Mouse (Mus musculus): ENCODE measurements around the gene H2-M10.5. TPM values are rescaled to one million over a fixed set of nuclear protein-coding genes. Genes with fewer than 3 reads are reported as not detected.
"Not testable (repeated sequence)": the region's sequence is repeated elsewhere in the genome, so short reads cannot be mapped to it uniquely, and the experiment has no call there.

H2-M10.5 gene
- polyA plus RNA-seq (2016; fragmentation: Nextera tagmentation; extraction: Ambion mirVana): not detected in 2 replicates

DNA sequence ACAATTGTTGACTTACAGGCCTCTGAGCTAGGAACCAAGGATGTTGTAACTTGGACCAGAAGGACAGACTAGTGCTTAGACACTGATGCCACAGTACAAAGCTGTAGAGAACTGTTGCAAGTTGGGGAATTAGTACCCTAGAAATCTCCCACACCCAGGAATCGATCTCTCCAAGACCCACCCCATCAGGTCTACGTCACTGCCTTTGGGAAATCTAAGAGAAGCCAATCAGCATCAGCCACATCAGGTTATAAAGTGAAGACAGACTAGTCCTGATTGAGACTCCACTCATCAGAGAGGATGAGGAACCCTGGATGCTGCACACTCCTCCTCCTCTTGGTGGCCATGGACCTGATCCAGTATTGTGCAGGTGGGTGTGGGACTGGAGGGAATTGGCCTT lies at the start of gene H2-M10.5:
TSS of gene H2-M10.5 (plus strand) at position 301 of the 400 bp plus-strand sequence.
- not testable (repeated sequence) for H3K4me3 ChIP-seq; H3K27ac ChIP-seq; H3K9ac ChIP-seq; H3K4me2 ChIP-seq; H3K36me3 ChIP-seq; H3K27me3 ChIP-seq (replicated peaks); H3K4me1 ChIP-seq; ATAC-seq; H3K9me3 ChIP-seq (replicated peaks)
- WGBS (ENCODE audit: insufficient replicate concordance): 62% methylated on average over 2 of the region's 2 CpGs

DNA sequence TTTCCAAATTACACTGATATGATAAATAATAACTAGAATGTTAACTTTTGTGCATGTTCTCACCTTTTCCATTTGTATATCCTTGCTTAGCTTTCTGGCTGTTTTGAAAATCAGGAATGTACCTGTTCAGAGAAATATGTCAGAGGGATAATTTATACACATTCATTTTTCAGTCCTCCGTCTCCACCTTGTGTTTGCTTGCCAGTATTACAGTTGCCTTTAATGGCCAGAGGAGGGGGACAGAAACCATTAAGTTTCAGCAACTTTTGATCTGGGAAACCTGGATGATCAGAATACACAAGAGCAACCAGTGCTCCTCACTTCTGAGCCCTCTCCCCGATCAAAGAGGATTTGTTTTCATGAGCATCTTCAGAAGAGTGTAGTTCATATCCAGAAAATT lies 46.7 kb upstream of the H2-M10.5 start:
- Histone ChIP-seq H3K36me3 (no peaks in the 10 kb centered on the region), H3K27ac (no peak overlapping the region), H3K27me3 (replicated peaks) (no peaks in the 10 kb centered on the region), H3K4me1 (no peaks in the 10 kb centered on the region), H3K4me3 (no peak overlapping the region), H3K9me3 (replicated peaks) (no peaks in the 10 kb centered on the region), H3K9ac (no peak overlapping the region), H3K4me2 (no peak overlapping the region)
- ATAC-seq: no peak
- 9% methylated on average over 2 of the region's 2 CpGs for WGBS (ENCODE audit: insufficient replicate concordance)

DNA sequence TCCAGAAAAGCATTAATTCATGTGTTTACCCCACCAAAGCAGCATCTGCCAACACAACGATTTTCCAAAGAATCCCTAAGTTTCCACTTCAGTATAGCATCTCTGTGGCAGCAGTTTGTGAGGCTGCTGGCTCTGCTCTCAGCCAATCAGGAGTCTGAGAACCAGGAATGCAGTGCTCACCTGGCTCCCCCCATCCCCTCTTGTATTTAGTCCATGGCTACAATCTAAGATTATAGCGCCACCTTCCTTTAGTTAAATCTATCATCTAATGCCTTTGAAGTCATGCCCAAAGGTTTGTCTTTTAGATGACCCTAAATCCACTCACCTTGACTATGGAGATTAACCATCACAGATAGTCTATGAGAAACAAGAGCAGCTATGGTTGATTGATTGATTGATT lies 8.9 kb upstream of the H2-M10.5 start:
- Histone ChIP-seq H3K4me2 (no peak overlapping the region), H3K27ac (no peak overlapping the region), H3K4me1 (no peaks in the 10 kb centered on the region), H3K4me3 (no peak overlapping the region), H3K9me3 (replicated peaks) (no peaks in the 10 kb centered on the region), H3K9ac (no peak overlapping the region), H3K36me3 (no peaks in the 10 kb centered on the region), H3K27me3 (replicated peaks) (no peaks in the 10 kb centered on the region)
- 40% methylated on average over 2 of the region's 2 CpGs for WGBS (ENCODE audit: insufficient replicate concordance)
- no peak for ATAC-seq

DNA sequence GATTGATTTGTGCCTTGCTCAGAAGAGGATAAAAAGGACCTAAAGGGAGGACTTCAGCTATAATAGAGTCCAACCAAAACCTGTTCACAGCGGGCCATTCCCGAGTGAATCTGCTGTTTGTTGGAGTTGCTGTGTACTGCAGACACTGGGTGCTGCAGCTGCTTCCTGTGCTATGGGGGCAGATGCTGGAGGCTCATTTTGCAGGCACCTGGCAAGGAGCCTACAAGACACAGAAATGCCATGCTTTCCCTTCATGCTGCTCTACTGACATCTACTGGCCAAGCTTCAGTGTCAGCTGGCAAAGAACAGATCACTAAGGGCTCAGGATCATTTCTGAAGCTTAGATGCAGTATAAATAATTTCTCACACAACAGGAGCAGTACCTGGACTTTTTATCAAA lies 8.5 kb upstream of the H2-M10.5 start:
- not testable (repeated sequence) for ATAC-seq; H3K9me3 ChIP-seq (replicated peaks); H3K27me3 ChIP-seq (replicated peaks); H3K27ac ChIP-seq; H3K36me3 ChIP-seq; H3K9ac ChIP-seq; H3K4me2 ChIP-seq; H3K4me3 ChIP-seq; H3K4me1 ChIP-seq
- 25% methylated on average over 2 of the region's 2 CpGs for WGBS (ENCODE audit: insufficient replicate concordance)

DNA sequence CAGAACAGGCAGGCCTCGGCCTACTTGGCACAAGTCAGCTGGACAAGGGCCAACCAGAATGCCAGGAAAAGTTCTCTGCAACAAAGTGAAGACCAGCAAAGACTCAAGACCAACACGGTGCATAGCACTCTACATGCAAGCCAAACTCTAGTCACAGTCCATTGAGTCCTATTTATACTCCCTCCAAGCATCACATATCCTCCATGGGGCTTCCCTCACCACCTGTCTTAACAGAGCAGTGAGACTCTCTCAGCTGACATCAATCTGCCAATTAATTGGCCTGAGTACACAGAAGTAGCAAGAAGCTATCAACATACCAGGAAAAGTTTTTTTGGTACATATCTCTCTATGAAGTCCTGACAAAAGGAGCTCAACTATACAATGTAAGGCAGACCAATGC lies 7.3 kb upstream of the H2-M10.5 start:
- H3K27me3 ChIP-seq (replicated peaks); H3K9ac ChIP-seq; H3K9me3 ChIP-seq (replicated peaks); H3K27ac ChIP-seq; H3K4me2 ChIP-seq; H3K4me1 ChIP-seq; H3K36me3 ChIP-seq; ATAC-seq; H3K4me3 ChIP-seq: not testable (repeated sequence)
- WGBS (ENCODE audit: insufficient replicate concordance): 61% methylated on average over 2 of the region's 2 CpGs

DNA sequence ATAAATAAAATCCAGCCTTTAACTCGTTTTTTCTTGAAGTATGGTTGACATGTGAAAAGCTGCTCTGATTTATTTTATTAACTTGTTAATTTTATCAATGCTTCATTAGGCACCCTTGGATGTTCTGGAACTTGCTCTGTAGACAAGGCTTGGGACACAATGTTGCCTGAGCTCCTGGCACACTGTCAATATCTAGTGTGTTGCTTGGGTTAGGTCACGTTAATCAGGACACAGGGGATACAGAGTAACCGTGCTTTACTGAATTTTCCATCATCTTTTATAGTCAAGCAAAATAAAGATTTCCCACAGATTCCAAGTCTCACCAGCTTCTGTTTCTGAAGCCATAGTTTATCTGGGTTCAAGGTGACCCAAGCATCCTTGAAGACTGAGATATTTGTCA lies 8.8 kb downstream of the H2-M10.5 start:
- H3K4me3 ChIP-seq: no peak overlapping the region
- ATAC-seq: no peak
- WGBS (ENCODE audit: insufficient replicate concordance): 53% methylated on average over 3 of the region's 3 CpGs
- no peaks in the 10 kb centered on the region for H3K4me1 ChIP-seq
- no peak overlapping the region for H3K4me2 ChIP-seq
- no peak overlapping the region for H3K27ac ChIP-seq
- H3K36me3 ChIP-seq: no peaks in the 10 kb centered on the region
- no peaks in the 10 kb centered on the region for H3K27me3 ChIP-seq (replicated peaks)
- H3K9ac ChIP-seq: no peak overlapping the region
- no peaks in the 10 kb centered on the region for H3K9me3 ChIP-seq (replicated peaks)

DNA sequence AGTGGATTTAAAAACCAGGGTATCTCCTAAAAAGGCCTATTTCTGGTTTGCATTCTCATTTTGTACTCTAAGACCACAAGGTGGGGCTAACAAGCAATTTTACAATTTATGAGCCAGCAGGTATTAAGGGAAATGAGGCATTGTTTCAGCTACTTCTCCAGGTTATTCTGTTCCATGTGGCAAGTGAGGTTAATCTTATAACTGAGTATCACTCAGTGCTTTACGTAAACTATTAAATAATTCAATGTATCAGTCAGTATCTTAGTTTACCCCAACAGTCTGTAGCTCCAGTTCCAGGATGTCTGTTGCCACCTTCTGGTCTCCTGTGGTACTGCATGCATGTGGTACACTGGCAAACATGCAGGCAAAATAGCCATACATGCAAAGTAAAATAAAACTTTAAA lies 13.8 kb downstream of the H2-M10.5 start:
- H3K4me1 ChIP-seq; ATAC-seq; H3K9ac ChIP-seq; H3K9me3 ChIP-seq (replicated peaks); H3K27ac ChIP-seq; H3K4me2 ChIP-seq; H3K27me3 ChIP-seq (replicated peaks); H3K4me3 ChIP-seq; H3K36me3 ChIP-seq: not testable (repeated sequence)
- 25% methylated on average over 1 of the region's 1 CpGs for WGBS (ENCODE audit: insufficient replicate concordance)

DNA sequence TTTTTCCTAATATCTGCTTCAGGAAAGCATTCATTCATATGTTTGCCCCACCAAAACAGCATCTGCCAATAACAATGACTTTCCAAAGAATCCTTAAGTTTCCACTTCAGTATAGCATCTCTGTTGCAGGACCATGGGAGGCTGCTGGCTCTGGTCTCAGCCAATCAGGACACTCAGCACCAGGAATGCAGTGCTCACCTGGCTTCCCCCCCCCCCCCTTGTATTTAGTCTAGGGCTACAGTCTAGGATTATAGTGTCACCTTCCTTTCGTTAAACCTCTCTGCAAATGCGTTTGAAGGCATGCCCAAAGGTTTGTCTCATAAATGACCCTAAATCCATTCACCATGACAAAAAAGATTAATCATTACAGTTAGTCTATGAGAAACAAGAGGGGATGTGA lies 15.6 kb downstream of the H2-M10.5 start:
- Histone ChIP-seq H3K9ac (no peak overlapping the region), H3K4me3 (no peak overlapping the region), H3K27me3 (replicated peaks) (no peaks in the 10 kb centered on the region; the same call in 1 of the 2 replicates), H3K27ac (no peak overlapping the region), H3K9me3 (replicated peaks) (no peaks in the 10 kb centered on the region), H3K36me3 (no peaks in the 10 kb centered on the region), H3K4me1 (no peaks in the 10 kb centered on the region), H3K4me2 (no peak overlapping the region)
- 62% methylated on average over 2 of the region's 2 CpGs for WGBS (ENCODE audit: insufficient replicate concordance)
- ATAC-seq: no peak

DNA sequence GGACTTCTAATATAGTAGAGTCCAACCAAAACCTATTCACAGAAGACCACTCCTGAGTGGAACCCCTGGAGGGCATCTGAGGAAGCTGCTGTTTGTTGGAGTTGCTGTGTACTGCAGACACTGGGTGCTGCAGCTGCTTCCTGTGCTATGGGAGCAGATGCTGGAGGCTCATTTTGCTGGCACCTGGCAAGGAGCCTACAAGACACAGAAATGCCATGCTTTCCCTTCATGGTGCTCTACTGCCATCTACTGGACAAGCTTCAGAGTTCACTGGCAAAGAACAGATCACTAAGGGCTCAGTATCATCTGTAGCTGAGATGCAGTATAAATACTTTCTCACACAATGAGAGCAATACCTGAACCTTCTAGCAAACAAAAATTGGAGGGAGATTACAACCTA lies 16.1 kb downstream of the H2-M10.5 start:
- not testable (repeated sequence) for H3K27ac ChIP-seq; H3K36me3 ChIP-seq; ATAC-seq; H3K9ac ChIP-seq; H3K4me2 ChIP-seq; H3K4me1 ChIP-seq; H3K9me3 ChIP-seq (replicated peaks); H3K4me3 ChIP-seq; H3K27me3 ChIP-seq (replicated peaks)

DNA sequence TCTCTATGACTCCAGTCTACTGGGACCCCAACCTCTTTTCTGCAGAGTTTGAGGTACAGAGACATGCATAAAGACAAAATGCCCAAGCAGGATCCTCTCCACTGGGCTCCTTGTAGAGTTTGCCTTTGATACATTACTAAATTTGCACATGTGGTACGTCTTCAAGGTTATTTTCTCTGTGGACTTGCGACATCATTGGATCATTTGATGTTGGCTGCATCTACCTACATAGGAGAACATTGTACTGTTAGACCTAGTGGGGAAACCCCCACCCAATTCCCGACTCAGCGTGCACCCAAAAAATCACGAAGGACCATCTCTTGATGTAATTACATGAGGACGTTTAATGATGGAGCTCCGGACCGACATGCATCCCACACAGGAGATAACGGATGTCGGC lies 26.8 kb downstream of the H2-M10.5 start:
- H3K4me2 ChIP-seq: no peak overlapping the region
- no peak overlapping the region for H3K27ac ChIP-seq
- H3K36me3 ChIP-seq: no peaks in the 10 kb centered on the region
- no peaks in the 10 kb centered on the region for H3K4me1 ChIP-seq
- no peak overlapping the region for H3K4me3 ChIP-seq
- H3K27me3 ChIP-seq (replicated peaks): no peaks in the 10 kb centered on the region
- no peak overlapping the region for H3K9ac ChIP-seq
- no peak for ATAC-seq
- WGBS (ENCODE audit: insufficient replicate concordance): 73% methylated on average over 10 of the region's 10 CpGs
- H3K9me3 ChIP-seq (replicated peaks): no peaks in the 10 kb centered on the region

DNA sequence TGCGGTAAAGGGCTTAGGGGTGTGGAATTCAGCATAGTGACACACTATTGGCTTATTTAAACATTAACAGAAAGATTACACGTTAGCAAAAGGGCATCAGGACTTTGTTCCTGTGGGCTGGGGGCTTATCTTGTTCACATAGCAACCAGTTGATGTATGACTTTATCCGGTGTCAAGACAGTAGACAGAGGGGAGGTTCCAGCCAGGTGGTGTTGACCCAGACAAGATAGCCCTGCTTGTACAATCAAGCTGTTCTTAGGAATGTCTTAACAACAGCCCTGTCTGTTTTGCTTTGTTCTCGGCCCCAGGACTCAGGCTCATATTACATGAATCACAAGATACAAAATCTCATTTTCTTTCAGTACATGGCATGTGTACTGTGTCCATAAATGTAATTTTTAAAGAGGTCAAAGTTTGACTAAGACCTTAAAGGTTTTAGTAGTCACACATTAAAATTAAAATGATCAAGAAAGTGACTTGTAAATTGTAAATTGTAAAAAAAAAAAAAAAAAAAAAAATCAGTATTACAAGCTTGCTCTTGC lies 27.3 kb downstream of the H2-M10.5 start:
- H3K27me3 ChIP-seq (replicated peaks); H3K9ac ChIP-seq; H3K4me3 ChIP-seq; H3K4me1 ChIP-seq; ATAC-seq; H3K9me3 ChIP-seq (replicated peaks); H3K4me2 ChIP-seq; H3K36me3 ChIP-seq; H3K27ac ChIP-seq: not testable (repeated sequence)
- WGBS (ENCODE audit: insufficient replicate concordance): 40% methylated on average over 4 of the region's 4 CpGs

DNA sequence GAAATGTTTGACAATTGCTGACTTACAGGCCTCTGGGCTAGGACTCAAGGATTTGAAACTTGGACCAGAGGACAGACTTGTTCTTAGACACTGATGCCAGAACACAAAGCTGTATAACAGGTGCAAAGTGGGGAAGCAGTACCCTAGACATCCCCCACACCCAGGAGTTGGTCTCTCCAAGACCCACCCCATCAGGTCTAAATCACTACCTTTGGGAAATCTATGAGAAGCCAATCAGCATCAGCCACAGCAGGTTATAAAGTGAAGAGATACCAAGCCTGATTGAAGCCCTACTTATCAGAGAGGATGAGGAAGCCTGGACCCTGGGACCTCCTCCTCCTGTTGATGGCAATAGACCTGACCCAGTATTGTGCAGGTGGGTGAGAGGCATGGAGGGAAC lies 39.2 kb downstream of the H2-M10.5 start, which contains the start of gene H2-M10.6:
TSS of gene H2-M10.6 (plus strand) at position 301 of the 400 bp plus-strand sequence.
- H3K4me1 ChIP-seq: no peaks in the 10 kb centered on the region
- no peak within 1 kb of the TSS for H3K9ac ChIP-seq
- H3K4me2 ChIP-seq: no peak within 1 kb of the TSS
- no peak for ATAC-seq
- H3K4me3 ChIP-seq: no peak within 1 kb of the TSS
- no peaks in the 10 kb centered on the region for H3K36me3 ChIP-seq
- no peak within 1 kb of the TSS for H3K27ac ChIP-seq
- H3K9me3 ChIP-seq (replicated peaks): no peaks in the 10 kb centered on the region
- H3K27me3 ChIP-seq (replicated peaks): no peaks in the 10 kb centered on the region

DNA sequence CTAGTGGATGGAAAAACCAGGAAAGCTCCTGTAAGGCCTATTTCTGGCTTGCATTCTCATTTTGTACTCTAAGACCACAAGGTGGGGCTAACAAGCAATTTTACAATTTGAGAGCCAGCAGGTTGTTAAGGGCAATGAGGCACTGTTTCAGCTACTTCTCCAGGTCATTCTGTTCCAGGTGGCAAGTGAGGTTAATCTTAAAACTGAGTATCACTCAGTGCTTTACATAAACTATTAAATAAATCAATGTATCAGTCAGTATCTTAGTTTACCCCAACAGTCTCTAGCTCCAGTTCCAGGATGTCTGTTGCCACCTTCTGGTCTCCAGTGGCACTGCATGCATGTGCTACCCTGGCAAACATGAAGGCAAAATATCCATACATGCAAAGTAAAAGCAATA lies 51.3 kb downstream of the H2-M10.5 start:
- no peak overlapping the region for H3K4me3 ChIP-seq
- H3K36me3 ChIP-seq: no peaks in the 10 kb centered on the region
- 0 out of 2 replicates have a peak, but pooled peaks cover 5% of the 10 kb centered on the region for H3K4me1 ChIP-seq
- H3K9ac ChIP-seq: no peak overlapping the region
- no peak overlapping the region for H3K27ac ChIP-seq
- ATAC-seq: no peak; the same call in 1 of the 2 replicates
- no peaks in the 10 kb centered on the region for H3K9me3 ChIP-seq (replicated peaks)
- H3K27me3 ChIP-seq (replicated peaks): 0 out of 2 replicates have a peak, but pooled peaks cover 5% of the 10 kb centered on the region
- no peak overlapping the region for H3K4me2 ChIP-seq
